Mouse (Mus musculus) urinary bladder, postnatal 4 days (tissue): ENCODE measurements around the gene Mindy2.

ENCODE experiments used
- DNase-seq, 2 experiments: peaks; one replicate each; pipeline ENCODE4 v3.0.0; 2021 to 2022; ENCODE audit warnings: low spot score in 2 of 2

Mindy2 gene

GRCm38 (mm10) chr9:70668048-70668447, 11.1 kb upstream of the Mindy2 start:
- DNase-seq = no peak

- no peak for DNase-seq
Observed at GRCm38 (mm10) chr9:70666811-70667210, 9.8 kb upstream of the Mindy2 start.

- no peak for DNase-seq
Observed at GRCm38 (mm10) chr9:70665372-70666145, 8.6 kb upstream of the Mindy2 start.

- no peak for DNase-seq
Observed at GRCm38 (mm10) chr9:70664847-70665246, 7.9 kb upstream of the Mindy2 start.

GRCm38 (mm10) chr9:70658266-70658665, 1.3 kb upstream of the Mindy2 start:
- DNase-seq = no peak

DNA sequence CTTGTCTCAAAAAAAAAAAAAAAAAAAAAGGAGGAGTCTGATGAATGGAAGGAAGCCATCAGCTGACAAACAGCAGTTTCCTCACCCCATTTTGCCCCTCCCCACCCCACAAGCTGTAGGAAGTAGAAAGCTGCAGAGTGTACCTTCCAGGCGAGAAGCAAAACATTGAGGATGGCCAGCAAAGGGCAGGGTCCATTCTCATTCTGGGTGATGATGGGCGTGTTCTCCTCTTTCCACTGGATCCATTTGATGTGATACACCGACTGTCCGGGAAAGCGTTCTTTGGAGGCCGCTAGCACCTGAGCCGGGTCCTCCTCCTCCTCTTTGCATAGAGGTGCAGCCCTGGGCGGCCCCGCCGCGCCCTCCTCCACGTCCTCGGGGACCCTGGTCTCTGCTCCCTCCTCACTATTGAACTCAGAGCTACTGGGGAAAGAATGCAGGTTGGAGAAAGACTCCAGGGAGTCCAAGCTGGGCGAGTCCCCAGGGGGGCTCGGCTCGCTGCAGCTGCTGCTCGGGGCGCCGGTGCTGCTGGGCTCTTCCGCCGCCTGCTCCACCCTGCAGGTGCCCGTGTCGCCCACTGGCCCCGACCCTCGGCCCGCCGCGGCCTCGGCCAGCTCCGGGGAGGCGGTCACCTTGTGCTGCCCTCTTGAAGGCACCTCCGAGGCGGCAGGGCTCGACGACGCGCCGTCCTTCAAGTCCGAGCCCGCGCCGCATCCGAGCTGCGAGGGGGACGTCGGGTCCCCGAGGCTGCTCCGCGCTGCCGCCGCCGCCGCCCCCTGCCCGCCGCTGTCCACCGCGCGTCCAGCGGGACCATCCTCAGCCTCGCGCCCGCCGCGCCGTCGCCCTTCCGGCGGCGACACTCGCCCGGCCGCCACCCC, 605 bp downstream of the Mindy2 start, which contains the start of gene Gm10642:
TSS of gene Gm10642 (plus strand) at position 122 of the 878 bp plus-strand sequence.
- peak; percentile 26 to 61 for DNase-seq

- no peak for DNase-seq
Observed at GRCm38 (mm10) chr9:70655764-70656129, 1.2 kb downstream of the Mindy2 start.

- DNase-seq = no peak
Observed at GRCm38 (mm10) chr9:70654496-70654895, 2.5 kb downstream of the Mindy2 start.

DNA sequence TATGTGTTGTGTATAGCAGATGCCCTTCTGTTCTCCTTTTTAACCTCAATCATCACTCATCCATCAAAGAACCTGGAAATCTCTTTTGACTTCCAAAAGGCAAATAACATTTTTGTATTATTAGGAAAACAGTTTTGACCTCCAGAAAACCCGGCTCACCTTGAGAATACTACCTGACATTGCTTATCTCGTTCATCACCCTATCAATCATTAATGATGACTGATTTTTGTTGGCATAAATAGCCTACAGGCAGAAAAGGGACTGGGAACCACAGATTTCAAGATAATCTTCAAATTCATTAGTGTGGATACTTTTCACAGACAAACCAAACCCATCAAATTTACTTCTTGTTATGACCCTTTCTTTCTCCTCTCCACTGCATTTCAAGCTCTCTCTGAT, 3.1 kb downstream of the Mindy2 start:
- no peak for DNase-seq

GRCm38 (mm10) chr9:70652221-70652620, 4.8 kb downstream of the Mindy2 start:
- no peak for DNase-seq

GRCm38 (mm10) chr9:70650994-70651393, 6.0 kb downstream of the Mindy2 start:
- no peak for DNase-seq

DNA sequence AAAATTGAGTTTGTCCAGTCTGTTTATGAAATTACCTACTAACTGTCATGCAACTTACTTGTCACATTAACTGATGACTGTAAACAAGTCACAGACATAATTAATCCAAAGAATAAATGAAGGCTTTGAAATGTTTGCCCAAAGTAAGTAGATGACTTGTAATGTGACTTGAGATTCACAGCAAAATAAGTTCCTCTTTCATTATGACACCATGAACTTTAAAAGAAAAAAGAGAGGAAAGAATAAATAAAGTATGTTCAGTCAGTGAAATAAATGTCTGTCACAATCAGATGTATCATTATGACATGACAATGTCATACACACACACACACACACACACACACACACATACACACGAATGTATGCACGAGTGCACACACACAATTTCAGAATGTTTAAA, 6.7 kb downstream of the Mindy2 start:
- no peak for DNase-seq

DNA sequence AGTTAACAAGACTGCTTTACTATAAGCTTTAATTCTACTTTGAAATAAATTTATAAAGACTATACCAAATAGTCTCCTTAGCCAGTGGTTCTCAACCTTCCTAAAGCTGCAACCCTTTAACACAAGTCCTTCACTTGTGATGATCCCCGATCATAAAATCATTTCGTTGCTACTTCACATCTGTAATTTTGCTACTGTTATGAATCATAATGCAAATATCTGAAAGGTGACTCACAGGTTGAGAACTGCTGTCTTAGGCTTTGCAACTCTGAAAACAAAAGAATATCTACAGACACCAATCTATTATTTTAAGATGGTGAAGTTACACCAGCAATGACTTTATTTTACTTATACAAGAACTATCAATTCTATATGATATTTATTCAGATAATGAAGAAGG, 20.2 kb downstream of the Mindy2 start:
- no peak for DNase-seq

DNA sequence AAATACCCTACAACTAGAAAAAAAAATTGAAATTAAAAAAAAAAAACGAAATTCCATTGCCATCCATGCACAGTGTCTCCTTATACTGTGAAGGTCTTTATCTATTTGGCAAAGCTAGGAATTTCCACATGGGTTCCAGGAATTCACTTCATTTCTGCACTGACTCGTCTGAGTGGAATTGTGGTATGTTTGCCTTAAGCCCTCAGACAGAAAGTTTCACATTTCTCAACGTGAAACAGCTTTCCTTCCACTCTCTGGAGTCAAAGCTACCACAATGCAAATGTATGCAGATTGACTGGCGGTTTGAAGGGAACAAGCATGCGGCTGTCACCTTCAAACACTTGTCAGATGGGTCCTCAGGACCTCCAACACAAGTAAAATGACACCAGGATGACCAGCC, 25.3 kb downstream of the Mindy2 start:
- no peak for DNase-seq

DNA sequence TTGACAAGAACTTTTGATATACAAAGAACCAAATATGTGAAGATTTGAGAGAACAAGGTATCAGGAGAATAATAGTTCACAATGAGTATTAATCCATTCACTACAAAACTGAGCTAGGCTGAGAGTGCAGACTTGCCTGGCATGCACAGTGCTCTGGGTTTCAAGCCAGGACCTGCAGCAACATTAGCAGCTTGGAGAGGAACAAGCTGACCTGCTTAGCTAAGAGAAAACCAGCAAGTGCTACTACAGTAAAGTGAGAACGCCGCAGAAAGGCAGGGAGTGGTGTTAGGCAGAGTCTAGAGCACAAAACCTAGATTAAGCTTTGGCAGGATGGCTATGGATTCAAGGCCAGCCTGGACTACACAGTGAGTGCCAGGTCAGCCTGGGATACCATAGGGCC, 27.3 kb downstream of the Mindy2 start:
- no peak for DNase-seq

- no peak for DNase-seq
Observed at GRCm38 (mm10) chr9:70611026-70611673, 45.8 kb downstream of the Mindy2 start.

DNA sequence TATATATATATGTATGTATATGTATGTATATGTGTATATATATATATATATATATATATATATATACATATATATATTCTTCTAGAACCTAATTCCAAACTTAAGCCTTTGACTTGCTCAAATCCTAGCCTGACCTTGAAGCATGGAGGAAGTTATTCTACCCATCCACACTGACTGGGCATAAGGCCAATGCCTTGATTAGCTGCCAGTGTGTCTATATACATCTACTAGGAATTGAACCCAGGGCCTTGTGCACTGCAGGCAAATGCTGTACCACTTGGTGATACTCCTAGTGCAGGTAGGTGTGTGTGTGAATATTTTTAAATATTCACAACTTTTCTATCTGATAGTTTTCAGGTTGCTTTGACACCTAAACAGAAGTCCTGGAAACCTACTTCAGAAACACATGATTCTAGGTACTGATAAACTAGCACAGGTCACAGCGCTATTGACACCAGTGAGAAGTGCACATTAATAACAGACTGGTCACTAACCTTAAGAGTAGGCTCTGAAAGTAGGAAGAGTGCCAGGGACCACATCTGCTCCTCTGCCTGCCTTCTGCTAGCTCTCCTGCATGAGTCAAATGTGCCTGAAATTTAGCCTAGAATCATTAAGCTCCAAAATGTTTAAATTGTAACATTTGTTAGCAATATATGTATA, 54.7 kb downstream of the Mindy2 start:
- DNase-seq = no peak

- no peak for DNase-seq
Observed at GRCm38 (mm10) chr9:70598271-70598670, 58.7 kb downstream of the Mindy2 start.

DNA sequence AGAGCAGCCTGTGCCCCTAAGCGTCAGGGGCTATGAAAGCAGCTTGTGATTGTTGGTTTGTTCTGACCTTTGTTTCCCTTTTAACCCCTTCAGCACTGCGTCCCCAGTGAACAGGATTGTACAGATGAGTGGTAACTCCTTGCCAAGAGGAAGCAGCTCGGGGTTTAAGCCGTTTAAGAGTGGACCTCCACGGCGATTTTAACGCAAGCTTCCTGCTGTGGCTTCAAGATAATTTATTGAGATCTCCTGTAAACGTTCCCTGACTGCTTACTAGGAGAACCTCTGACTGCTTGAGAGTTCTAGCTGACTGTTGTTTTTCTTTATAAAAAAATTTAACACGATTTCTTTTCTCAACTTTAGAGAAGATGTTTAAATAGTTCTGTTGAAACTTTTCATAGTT, 65.5 kb downstream of the Mindy2 start:
- no peak for DNase-seq

DNA sequence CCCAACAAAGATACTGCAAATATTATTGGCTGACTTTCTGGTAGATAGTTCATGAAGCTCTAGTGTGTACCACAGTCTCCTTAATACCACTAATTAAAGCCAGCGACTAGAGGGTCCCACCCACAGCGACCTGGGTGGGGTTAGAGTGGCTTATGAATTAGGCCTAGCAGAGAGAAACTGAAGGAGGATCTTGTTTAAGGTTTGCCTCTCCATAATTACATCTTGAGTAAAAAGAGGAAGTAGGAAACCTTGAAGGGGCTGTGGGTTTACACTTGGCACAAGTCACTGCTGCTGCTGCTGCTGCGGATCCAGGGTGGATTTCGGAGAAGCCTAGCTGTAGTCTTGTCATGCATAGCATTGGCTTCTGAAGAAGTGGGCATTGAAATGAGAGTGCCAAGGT, 66.2 kb downstream of the Mindy2 start:
- no peak for DNase-seq

DNA sequence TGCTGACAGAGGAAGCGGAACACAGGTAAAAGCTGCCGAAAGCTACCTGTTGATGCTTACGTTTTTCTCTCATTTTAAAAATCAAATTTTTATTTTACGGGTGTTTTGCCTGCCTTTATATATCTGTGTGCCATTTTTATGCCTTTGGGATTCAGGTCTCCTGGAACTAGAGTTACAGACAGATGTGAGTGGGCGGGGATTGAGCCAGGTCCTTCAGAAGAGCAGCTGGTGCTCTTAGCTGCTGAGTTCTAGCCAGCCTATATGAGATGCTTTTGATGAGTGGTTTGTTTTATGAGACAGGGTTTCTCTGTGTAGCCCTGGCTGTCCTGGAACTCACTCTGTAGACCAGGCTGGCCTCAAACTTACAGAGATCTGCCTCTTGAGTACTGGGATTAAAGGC, 69.8 kb downstream of the Mindy2 start:
- no peak for DNase-seq

GRCm38 (mm10) chr9:70585172-70585571, 71.8 kb downstream of the Mindy2 start:
- no peak for DNase-seq
